8 mouse cellular contexts compared by ENCODE assay signal in genomic region chr1:56971942-56972250, GRCm38 (mm10). TPM values are rescaled to one million over a fixed set of nuclear protein-coding genes. Genes with fewer than 3 reads are reported as not detected.
DNase-seq lines count a peak whose midpoint lies in the region; ATAC-seq and TF ChIP-seq lines count a peak whose summit lies in the region.

No protein-coding gene starts in this region.

- no peaks in the 10 kb centered on the region for H3K9me3 ChIP-seq in heart, embryonic 13.5 days
- no peaks in the 10 kb centered on the region for H3K9me3 ChIP-seq in ES-E14 (ENCODE audit: control insufficient read depth, insufficient read depth, low read depth, low read length)
- no peaks in the 10 kb centered on the region for H3K9me3 ChIP-seq in heart, postnatal 0 days (replicated peaks; ENCODE audit: control insufficient read depth, low read length)

- 2% methylated on average over 23 of the region's 23 CpGs for WGBS in heart, embryonic 13.5 days
- 0% methylated on average over 23 of the region's 23 CpGs for WGBS in heart, postnatal 0 days
- 0% methylated on average over 18 of the region's 23 CpGs for WGBS in macrophage (ENCODE audit: missing documents)

- DNase-seq in heart, adult 8-10 months (ENCODE audit: low spot score): no peak
- no peak for DNase-seq in ES-E14 (ENCODE audit: low read depth, low spot score)
- DNase-seq in heart, postnatal 0 days (ENCODE audit: low spot score): no peak
- DNase-seq in thymus, postnatal 4 days: no peak
- no peak for DNase-seq in adrenal gland, postnatal 4 days (ENCODE audit: low spot score in 2 of 2)
- DNase-seq in gastrocnemius, postnatal 4 days (ENCODE audit: low spot score in 2 of 2): no peak

- H3K27ac ChIP-seq in heart, embryonic 13.5 days (replicated peaks): no peak overlapping the region
- no peak overlapping the region for H3K27ac ChIP-seq in ES-E14 (ENCODE audit: insufficient read depth, low read depth, low read length, poor library complexity, severe bottlenecking)
- H3K27ac ChIP-seq in heart, postnatal 0 days (ENCODE audit: low read depth): no peak overlapping the region
- H3K27ac ChIP-seq in macrophage: no peak overlapping the region

- no peak for TF ChIP-seq CTCF in heart, postnatal 0 days (IDR thresholded peaks at IDR 0.05; ENCODE audit: low read depth)

- ATAC-seq in heart, embryonic 13.5 days (ENCODE audit: extremely low read depth, insufficient number of reproducible peaks, low FRiP score, low TSS enrichment): no peak; the same call in 1 of the 2 replicates
- ATAC-seq in heart, postnatal 0 days (ENCODE audit: insufficient read depth, low read depth): no peak; the same call in 1 of the 2 replicates

- in situ Hi-C loops in ES-E14 (cut with MboI; ENCODE audit: low sequenced_read_pairs in 2 of 2, unreplicated experiment in 2 of 2): no loop called here

- peaks cover 34% of the 10 kb centered on the region for H3K4me1 ChIP-seq in heart, embryonic 13.5 days
- H3K4me1 ChIP-seq in ES-E14 (ENCODE audit: control insufficient read depth in 2 of 2, insufficient read depth in 2 of 2, low read length in 2 of 2, poor library complexity in 1 of 2): no peaks in the 10 kb centered on the region; a peak in 1 of 4 replicates
- no peaks in the 10 kb centered on the region; the same call in 1 of the 2 replicates for H3K4me1 ChIP-seq in heart, postnatal 0 days (ENCODE audit: control insufficient read depth, insufficient read depth)

- no peaks in the 10 kb centered on the region for H3K36me3 ChIP-seq in heart, embryonic 13.5 days
- H3K36me3 ChIP-seq in ES-E14 (ENCODE audit: control insufficient read depth, insufficient read depth, low read length, poor library complexity, severe bottlenecking) (no peaks in the 10 kb centered on the region), macrophage (ENCODE audit: inconsistent target) (no peaks in the 10 kb centered on the region)
- H3K36me3 ChIP-seq in heart, postnatal 0 days (replicated peaks; ENCODE audit: control insufficient read depth, insufficient read depth, low read length): no peaks in the 10 kb centered on the region

- peak overlapping the region; percentile 84 for H3K9ac ChIP-seq in heart, embryonic 13.5 days
- H3K9ac ChIP-seq in ES-E14 (ENCODE audit: insufficient read depth, low read depth, low read length, poor library complexity, severe bottlenecking): peak overlapping the region; percentile 56
- H3K9ac ChIP-seq in heart, postnatal 0 days (replicated peaks; ENCODE audit: low read depth, low read length): 0 out of 2 replicates have a peak overlapping the region, but pooled peaks have one; percentile 46

- TF ChIP-seq EP300 in heart, postnatal 0 days (IDR thresholded peaks at IDR 0.05; ENCODE audit: low read depth): no peak

- H3K79me2 ChIP-seq in macrophage (ENCODE audit: inconsistent target): no peaks in the 10 kb centered on the region

- peaks cover 70% of the 10 kb centered on the region for H3K27me3 ChIP-seq in heart, embryonic 13.5 days (replicated peaks)
- peaks cover 77% of the 10 kb centered on the region for H3K27me3 ChIP-seq in heart, postnatal 0 days (ENCODE audit: control insufficient read depth, insufficient read depth, low read length)

- H3K4me3 ChIP-seq in heart, embryonic 13.5 days: peak overlapping the region; percentile 68
- H3K4me3 ChIP-seq in ES-E14 (ENCODE audit: insufficient read depth in 1 of 2, low read depth in 1 of 2, low read length in 2 of 2, poor library complexity in 1 of 2, severe bottlenecking in 1 of 2): peak overlapping the region; percentile 65 to 81
- peak overlapping the region; percentile 64 for H3K4me3 ChIP-seq in heart, postnatal 0 days (ENCODE audit: low read depth, low read length)
- H3K4me3 ChIP-seq in macrophage (ENCODE audit: inconsistent target): peak overlapping the region; percentile 13; the same call in 1 of the 2 replicates

- peak overlapping the region; percentile 91 for H3K4me2 ChIP-seq in heart, embryonic 13.5 days
- peak overlapping the region; percentile 100 for H3K4me2 ChIP-seq in heart, postnatal 0 days (ENCODE audit: low read depth, low read length)

TF ChIP-seq in ES-E14, 5 proteins besides CTCF, POLR2A, EP300 and RAD21:
- TF ChIP-seq ZC3H11A (IDR thresholded peaks at IDR 0.05; ENCODE audit: borderline replicate concordance, low read depth, low read length) (no peak), MAFK (IDR thresholded peaks at IDR 0.05; ENCODE audit: insufficient read depth, low read depth, low read length) (no peak), HCFC1 (IDR thresholded peaks at IDR 0.05; ENCODE audit: borderline replicate concordance, insufficient read depth, low read length) (no peak), ZNF384 (IDR thresholded peaks at IDR 0.05; ENCODE audit: low read depth, low read length) (no peak)
TF ChIP-seq in ES-E14: peak in this region for 0.

RNA-seq across cellular contexts. Expression of gene Satb2, which starts 6.6 kb away (rescaled TPM):
- polyA plus RNA-seq in heart, embryonic 13.5 days (2015; fragmentation: Nextera tagmentation; extraction: Ambion mirVana): 0.07 and 0.10 TPM in 2 replicates
- under 1 TPM; 0.32 to 0.66 (median 0.46) TPM for total RNA-seq in heart, adult 8-10 months (2022)
- total RNA-seq in ES-E14 (2012; rRNA removed): 1.1 and 2.8 TPM in 2 replicates
- total RNA-seq in heart, postnatal 0 days (2014; rRNA removed; ENCODE audit: low replicate concordance): not detected in 2 replicates
- polyA plus RNA-seq in heart, postnatal 0 days (2015; fragmentation: Nextera tagmentation; extraction: Ambion mirVana): 0.05 and 0.12 TPM in 2 replicates
- total RNA-seq in macrophage (2018; cell fraction: chromatin; rRNA removed): 1 to 10 TPM in 22 of 26 experiments, under 1 TPM in 4; 0.55 to 7.8 (median 1.9) TPM
- total RNA-seq in macrophage (2018; cell fraction: cytosol; rRNA removed): 1 to 10 TPM in 3 of 26 experiments, under 1 TPM in 23; 0.24 to 1.3 (median 0.59) TPM
- total RNA-seq in macrophage (2018; cell fraction: nucleus; rRNA removed): 1 to 10 TPM in 15 of 26 experiments, under 1 TPM in 11; 0.29 to 4.8 (median 1.2) TPM
- polyA plus RNA-seq in macrophage (2018): 0.40 to 0.72 TPM (median 0.54 TPM) in 3 replicates
- total RNA-seq in adrenal gland, postnatal 4 days (2021): 1 to 10 TPM; 2.6 to 3.2 TPM
- under 1 TPM; 0.83 to 0.96 TPM for total RNA-seq in gastrocnemius, postnatal 4 days (2021)

Comparison
In these comparisons a context has a peak if more than half of its experiments do, and no peak if none do; other contexts are left out.
1. H3K4me3 ChIP-seq: peak in every context shown above with its lines; median percentile 73 in ES-E14; 68 in heart, embryonic 13.5 days; 64 in heart, postnatal 0 days; 13 in macrophage.